9 mouse cellular contexts compared by ENCODE assay signal in genomic region chr6:83278881-83279280, GRCm38 (mm10). TPM values are rescaled to one million over a fixed set of nuclear protein-coding genes. Genes with fewer than 3 reads are reported as not detected.
DNase-seq lines count a peak whose midpoint lies in the region; TF ChIP-seq lines count a peak whose summit lies in the region.
"Had no signal": no experiment of that assay in that cellular context is flagged by ENCODE, and none has a peak within 500 bp of the region (broad histone marks: within the 10 kb centered on the region; RNA-seq: fewer than 3 reads in every experiment).

No protein-coding gene starts in this region.

- peak; percentile 23 to 24 for DNase-seq in cerebellum, postnatal 36 days
- no peak for DNase-seq in cerebellum, adult 9-10 months
- DNase-seq in thymus, adult 2 months = peak; percentile 42
- DNase-seq in thymus, adult 18-20 months = no peak
- peak; percentile 27 for DNase-seq in kidney, postnatal 14 days
- DNase-seq in thymus, postnatal 0 days (ENCODE audit: low spot score) = peak; percentile 46
- DNase-seq in urinary bladder, postnatal 10 days (ENCODE audit: low spot score) = no peak
- no peak for DNase-seq in right cerebral cortex, postnatal 25 days

- TF ChIP-seq CTCF in thymus, adult 2 months (IDR thresholded peaks at IDR 0.05; ENCODE audit: borderline replicate concordance, control insufficient read depth, extremely low read depth, insufficient read depth, low read length, poor library complexity) = no peak

- H3K4me1 ChIP-seq in thymus, adult 2 months (replicated peaks; ENCODE audit: control insufficient read depth, insufficient read depth, low read length) = no peaks in the 10 kb centered on the region; the same call in 1 of the 2 replicates
- H3K4me1 ChIP-seq: neural tube, embryonic 12.5 days had no signal

- H3K27ac ChIP-seq in thymus, adult 2 months (ENCODE audit: control insufficient read depth, insufficient read depth, low read length) = no peak overlapping the region
- H3K27ac ChIP-seq: neural tube, embryonic 12.5 days had no signal

- no peaks in the 10 kb centered on the region for H3K36me3 ChIP-seq in thymus, adult 2 months (ENCODE audit: control insufficient read depth, insufficient read depth, low read length)
- H3K36me3 ChIP-seq: neural tube, embryonic 12.5 days had no signal

- H3K4me3 ChIP-seq in thymus, adult 2 months (ENCODE audit: control insufficient read depth, insufficient read depth, low read length) = no peak overlapping the region
- H3K4me3 ChIP-seq: neural tube, embryonic 12.5 days had no signal

- no peak for TF ChIP-seq POLR2A in thymus, adult 2 months (IDR thresholded peaks at IDR 0.05; ENCODE audit: control insufficient read depth, extremely low read depth, insufficient read depth, low read length, poor library complexity)

- WGBS in thymus, adult 2 months = 32% methylated on average over 2 of the region's 2 CpGs

- no peaks in the 10 kb centered on the region for H3K27me3 ChIP-seq in thymus, adult 2 months (ENCODE audit: control insufficient read depth, insufficient read depth, low read length)
- H3K27me3 ChIP-seq: neural tube, embryonic 12.5 days had no signal

RNA-seq across cellular contexts. Expression of gene Mthfd2, which starts 46.8 kb away (rescaled TPM):
- polyA plus RNA-seq in thymus, adult 2 months (2012; rRNA removed) = 15.9 and 16.3 TPM in 2 replicates
- polyA plus RNA-seq in thymus, postnatal 0 days (2015; fragmentation: Nextera tagmentation; extraction: Ambion mirVana) = 40.7 and 48.6 TPM in 2 replicates

RNA-seq across cellular contexts. Expression of gene Mob1a, which starts 46.9 kb away (rescaled TPM):
- 45.5 and 49.1 TPM in 2 replicates for polyA plus RNA-seq in thymus, adult 2 months (2012; rRNA removed)
- 71.5 and 73.4 TPM in 2 replicates for polyA plus RNA-seq in thymus, postnatal 0 days (2015; fragmentation: Nextera tagmentation; extraction: Ambion mirVana)

RNA-seq across cellular contexts. Expression of gene Slc4a5, which starts 59.3 kb away (rescaled TPM):
- 0.57 and 0.62 TPM in 2 replicates for polyA plus RNA-seq in thymus, adult 2 months (2012; rRNA removed)
- 0.07 and 0.17 TPM in 2 replicates for polyA plus RNA-seq in thymus, postnatal 0 days (2015; fragmentation: Nextera tagmentation; extraction: Ambion mirVana)

Comparison
In these comparisons a context has a peak if more than half of its experiments do, and no peak if none do; other contexts are left out.
1. DNase-seq: peak in cerebellum, postnatal 36 days (2 of 2), thymus, adult 2 months (single experiment), kidney, postnatal 14 days (single experiment) and thymus, postnatal 0 days (single experiment); none in cerebellum, adult 9-10 months (single experiment), thymus, adult 18-20 months (0 of 2), urinary bladder, postnatal 10 days (single experiment) and right cerebral cortex, postnatal 25 days (single experiment).